Mouse (Mus musculus) ES-Bruce4 (cell line): ENCODE results near the gene Tmem203. TPM values are rescaled to one million over a fixed set of nuclear protein-coding genes. Genes with fewer than 3 reads are reported as not detected.

Experiments
- H3K27ac ChIP-seq: 2 replicates; pipeline ENCODE4 v1.5.1; 2012; ENCODE audit warnings: low read length, inconsistent platforms; ENCODE audit not compliant: insufficient read depth
- H3K27me3 ChIP-seq: 2 replicates; pipeline ENCODE4 v1.6.1; 2012; ENCODE audit warnings: mild to moderate bottlenecking, low read length, inconsistent platforms; ENCODE audit not compliant: control insufficient read depth, poor library complexity, insufficient read depth, severe bottlenecking
- H3K36me3 ChIP-seq: 2 replicates; pipeline ENCODE4 v1.6.1; 2012; ENCODE audit warnings: inconsistent platforms, mild to moderate bottlenecking, low read length, moderate library complexity; ENCODE audit not compliant: control insufficient read depth, poor library complexity, insufficient read depth, severe bottlenecking
- H3K4me1 ChIP-seq: one replicate; pipeline ENCODE4 v1.8.1; 2011; ENCODE audit warnings: low read length; ENCODE audit not compliant: control insufficient read depth, insufficient read depth
- H3K4me3 ChIP-seq: 2 replicates; pipeline ENCODE4 v1.5.1; 2011; ENCODE audit warnings: low read depth, mild to moderate bottlenecking, low read length
- H3K9ac ChIP-seq: 2 replicates; pipeline ENCODE4 v1.6.1; 2012; ENCODE audit warnings: low read depth, mild to moderate bottlenecking, inconsistent platforms; ENCODE audit not compliant: poor library complexity, severe bottlenecking
- H3K9me3 ChIP-seq: replicated peaks from 2 replicates; pipeline ENCODE4 v1.6.1; 2012; ENCODE audit warnings: mild to moderate bottlenecking, low read length, inconsistent platforms; ENCODE audit not compliant: control insufficient read depth, poor library complexity, insufficient read depth, severe bottlenecking
- CTCF ChIP-seq: IDR thresholded peaks from one replicate; pipeline ENCODE4 v1.8.1; 2011; ENCODE audit warnings: low read depth, low read length
- EP300 ChIP-seq: IDR thresholded peaks from 2 replicates; pipeline ENCODE4 v1.6.1; 2011; ENCODE audit warnings: low read depth, low read length; ENCODE audit not compliant: insufficient read depth
- POLR2A ChIP-seq: IDR thresholded peaks from one replicate; pipeline ENCODE4 v1.8.1; 2011; ENCODE audit warnings: low read length; ENCODE audit not compliant: insufficient read depth
- polyA plus RNA-seq: library from polyadenylated mRNA; stranded (reverse); fragments of >200 nt; gene quantifications from 2 replicates; pipeline ENCODE4 v1.2.4, GENCODE M21; 2011; ENCODE audit warnings: low read depth; ENCODE audit not compliant: missing spikeins, insufficient read depth, insufficient read length

Tmem203 gene
- polyA plus RNA-seq, 1 experiment: 7.6 TPM

- no peaks in the 10 kb centered on the region for H3K9me3 ChIP-seq
- no peak overlapping the region for H3K9ac ChIP-seq
- H3K27ac ChIP-seq: no peak overlapping the region
- no peaks in the 10 kb centered on the region for H3K36me3 ChIP-seq
- no peak overlapping the region for H3K4me3 ChIP-seq
- TF ChIP-seq EP300: no peak
- TF ChIP-seq POLR2A: no peak
- no peak for TF ChIP-seq CTCF
- H3K4me1 ChIP-seq: no peaks in the 10 kb centered on the region
- H3K27me3 ChIP-seq: no peaks in the 10 kb centered on the region
These were observed 26.2 kb upstream of the Tmem203 start for GRCm38 (mm10) chr2:25228995-25229530.

- TF ChIP-seq CTCF: no peak
- TF ChIP-seq POLR2A: no peak
- TF ChIP-seq EP300: no peak
- no peaks in the 10 kb centered on the region for H3K27me3 ChIP-seq
- H3K4me1 ChIP-seq: no peaks in the 10 kb centered on the region
- no peak overlapping the region for H3K4me3 ChIP-seq
- H3K36me3 ChIP-seq: no peaks in the 10 kb centered on the region
- H3K9ac ChIP-seq: no peak overlapping the region
- no peaks in the 10 kb centered on the region for H3K9me3 ChIP-seq
- H3K27ac ChIP-seq: no peak overlapping the region
These were observed 25.7 kb upstream of the Tmem203 start for GRCm38 (mm10) chr2:25229582-25229981.

GRCm38 (mm10) chr2:25230581-25230980 is 24.7 kb upstream of the Tmem203 start:
- Histone ChIP-seq H3K27me3 (no peaks in the 10 kb centered on the region), H3K36me3 (no peaks in the 10 kb centered on the region), H3K27ac (0 out of 2 replicates have a peak overlapping the region, but pooled peaks have one; percentile 20), H3K4me3 (peak overlapping the region; percentile 41), H3K9me3 (no peaks in the 10 kb centered on the region), H3K9ac (peak overlapping the region; percentile 7), H3K4me1 (no peaks in the 10 kb centered on the region)
- TF ChIP-seq POLR2A (no peak), CTCF (no peak), EP300 (no peak)

GRCm38 (mm10) chr2:25231038-25231437 is 24.2 kb upstream of the Tmem203 start:
- peak overlapping the region; percentile 41 for H3K4me3 ChIP-seq
- no peaks in the 10 kb centered on the region for H3K9me3 ChIP-seq
- peak overlapping the region; percentile 7 for H3K9ac ChIP-seq
- no peaks in the 10 kb centered on the region for H3K27me3 ChIP-seq
- peaks cover 2% of the 10 kb centered on the region for H3K4me1 ChIP-seq
- H3K36me3 ChIP-seq: no peaks in the 10 kb centered on the region
- H3K27ac ChIP-seq: peak overlapping the region; percentile 20; the same call in 1 of the 2 replicates
- TF ChIP-seq CTCF (no peak), POLR2A (no peak), EP300 (no peak)

GRCm38 (mm10) chr2:25233421-25233820 is 21.8 kb upstream of the Tmem203 start:
- H3K9ac ChIP-seq: no peak overlapping the region
- H3K4me1 ChIP-seq: peaks cover 15% of the 10 kb centered on the region
- no peak overlapping the region for H3K4me3 ChIP-seq
- no peaks in the 10 kb centered on the region for H3K27me3 ChIP-seq
- no peaks in the 10 kb centered on the region for H3K36me3 ChIP-seq
- H3K27ac ChIP-seq: no peak overlapping the region
- no peaks in the 10 kb centered on the region for H3K9me3 ChIP-seq
- TF ChIP-seq EP300: no peak
- TF ChIP-seq POLR2A: no peak
- no peak for TF ChIP-seq CTCF

GRCm38 (mm10) chr2:25234050-25234449 is 21.2 kb upstream of the Tmem203 start, which contains the start of gene Slc34a3:
Slc34a3 (minus strand) TSS chr2:25234364.
- H3K27me3 ChIP-seq: no peaks in the 10 kb centered on the region
- no peak for TF ChIP-seq POLR2A
- no peak for TF ChIP-seq EP300
- TF ChIP-seq CTCF: no peak
- no peak within 1 kb of the TSS for H3K9ac ChIP-seq
- no peak within 1 kb of the TSS for H3K4me3 ChIP-seq
- H3K4me1 ChIP-seq: peaks cover 15% of the 10 kb centered on the region
- H3K36me3 ChIP-seq: no peaks in the 10 kb centered on the region
- H3K27ac ChIP-seq: no peak within 1 kb of the TSS
- no peaks in the 10 kb centered on the region for H3K9me3 ChIP-seq
